Mouse (Mus musculus) mouse trophoblast stem cell (cell line): ENCODE data around the gene Gm42517.

Experiments
- in situ Hi-C, 2 experiments: fragments of 300-500 bp; cut with MseI, MboI; formaldehyde crosslinking; loops; 2 replicates in 1 of 2; 3 replicates in 1 of 2; pipeline ENCODE4 v1.15.1; 2025

Gene Gm42517

DNA sequence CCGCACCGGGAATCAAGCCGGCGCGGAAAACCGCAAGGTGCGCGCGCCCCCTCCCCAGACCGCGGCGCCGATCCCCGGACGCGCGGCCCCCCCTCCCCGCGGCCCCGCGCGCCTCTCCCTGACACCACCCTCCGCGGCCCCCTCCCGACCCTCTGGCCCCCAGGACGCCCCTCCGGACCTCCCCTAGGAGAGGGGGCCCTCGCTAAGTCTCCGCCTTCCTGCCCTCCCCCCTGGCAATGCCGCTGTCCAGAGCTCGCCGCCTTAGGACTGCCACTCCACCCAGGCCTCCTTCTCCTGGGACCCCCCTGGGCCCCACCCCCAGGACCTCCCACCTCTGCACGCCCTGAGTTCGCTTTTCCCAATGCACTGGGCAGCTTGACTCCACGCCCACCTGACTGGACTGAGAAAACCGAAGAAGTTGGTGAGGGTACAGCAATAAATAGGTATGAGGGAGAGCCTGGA, at the start of gene Gm42517:
Gm42517 (minus strand) TSS at position 52 of the 462 bp plus-strand sequence.
- in situ Hi-C loops: no loop called here

DNA sequence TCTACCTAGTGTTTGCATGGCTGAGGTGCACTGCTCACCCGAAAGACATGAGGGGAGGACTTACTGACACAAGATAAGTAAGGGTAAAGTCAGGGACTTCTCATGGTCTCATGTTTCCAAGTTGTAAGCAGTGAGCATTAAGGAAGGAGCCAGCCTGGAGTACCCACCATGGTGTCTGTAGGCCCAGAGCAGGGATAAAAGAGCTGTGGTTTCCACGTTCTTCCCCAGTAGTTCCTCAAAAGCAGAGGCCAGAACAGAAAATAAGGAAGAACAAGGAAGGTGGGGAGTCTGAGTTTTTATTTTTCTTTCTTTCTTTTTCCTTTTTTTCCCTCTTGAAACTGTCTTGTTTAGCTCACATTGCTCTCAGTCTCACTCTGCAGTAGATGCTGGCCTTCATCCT, 47.0 kb upstream of the Gm42517 start:
- in situ Hi-C loops: no loop called here

DNA sequence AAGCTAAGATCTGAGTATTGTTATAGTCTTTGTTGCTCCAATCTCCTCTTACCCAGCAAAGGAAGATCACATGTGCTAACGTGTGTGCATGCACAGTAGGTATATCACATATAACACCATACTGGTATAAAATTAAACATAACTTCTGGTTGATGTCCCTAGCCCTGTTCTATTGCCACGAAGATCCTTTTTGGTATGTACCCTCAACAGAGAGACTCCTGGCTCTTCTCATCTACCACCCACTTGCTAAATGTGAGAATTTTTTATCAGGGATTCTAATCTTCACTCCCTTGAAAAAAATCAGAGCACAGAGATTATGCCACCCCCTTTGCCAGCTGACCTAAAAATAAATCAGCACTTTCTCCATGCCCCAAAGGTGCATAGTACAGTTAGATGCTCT, 39.3 kb upstream of the Gm42517 start:
- in situ Hi-C loops: no loop called here

DNA sequence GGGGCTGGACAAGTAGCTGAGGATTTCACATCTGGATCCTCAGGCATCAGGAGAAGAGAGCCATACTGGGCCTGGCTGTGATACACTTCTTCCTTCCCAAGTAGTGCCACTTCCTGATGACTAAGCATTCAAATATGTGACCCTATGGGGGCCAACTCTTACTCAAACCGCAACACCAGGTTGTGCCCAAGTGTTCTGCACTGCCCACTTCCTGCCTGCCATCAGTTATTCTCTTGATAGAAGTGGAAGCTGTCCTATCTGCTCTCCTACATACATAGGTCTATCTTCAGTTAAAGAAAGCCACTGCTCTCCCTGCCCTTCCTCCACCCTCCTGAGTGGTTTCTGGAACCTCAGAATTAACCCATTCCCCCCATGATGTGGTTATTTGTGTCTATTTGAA, 37.7 kb upstream of the Gm42517 start:
- in situ Hi-C loops: no loop called here

DNA sequence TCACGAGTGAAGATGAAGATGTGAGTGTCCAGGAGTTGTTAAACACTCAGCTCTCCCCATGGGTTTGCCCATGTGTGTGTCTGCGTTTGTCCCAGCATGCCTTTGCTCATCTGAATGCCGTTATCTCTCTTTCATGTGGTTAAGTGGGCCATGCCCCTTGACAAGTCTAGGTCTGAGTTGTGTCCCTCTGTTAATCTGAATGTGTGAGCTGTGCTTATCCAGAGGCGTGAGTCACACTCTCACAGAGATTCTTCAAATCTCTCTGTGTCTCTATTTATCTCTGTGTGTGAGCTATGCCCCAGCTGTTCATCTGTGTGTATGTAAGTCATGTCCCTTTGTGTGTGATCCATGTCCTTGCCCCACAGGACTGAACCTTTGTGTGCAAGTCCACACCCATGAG, 35.7 kb upstream of the Gm42517 start:
- in situ Hi-C loops: no loop called here

DNA sequence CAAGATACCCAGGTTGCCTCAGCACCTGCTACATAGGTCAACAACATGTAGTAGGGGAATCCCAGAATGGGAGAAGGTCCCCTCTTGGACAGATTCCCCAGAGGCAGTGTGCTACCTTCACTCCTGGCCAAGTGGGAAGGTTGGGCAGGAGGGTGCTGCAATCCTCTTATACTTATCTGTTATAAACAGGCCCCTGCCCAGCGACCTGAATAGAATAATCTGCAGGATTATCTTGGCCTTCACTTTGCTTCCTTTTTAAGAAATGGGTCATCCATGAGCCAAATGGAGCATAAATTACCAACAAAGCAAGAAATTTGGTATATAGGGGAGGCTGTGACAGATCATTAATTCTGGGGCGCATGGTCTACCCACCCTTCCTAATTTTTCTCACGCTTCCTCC, 22.0 kb upstream of the Gm42517 start:
- in situ Hi-C loops: no loop called here

DNA sequence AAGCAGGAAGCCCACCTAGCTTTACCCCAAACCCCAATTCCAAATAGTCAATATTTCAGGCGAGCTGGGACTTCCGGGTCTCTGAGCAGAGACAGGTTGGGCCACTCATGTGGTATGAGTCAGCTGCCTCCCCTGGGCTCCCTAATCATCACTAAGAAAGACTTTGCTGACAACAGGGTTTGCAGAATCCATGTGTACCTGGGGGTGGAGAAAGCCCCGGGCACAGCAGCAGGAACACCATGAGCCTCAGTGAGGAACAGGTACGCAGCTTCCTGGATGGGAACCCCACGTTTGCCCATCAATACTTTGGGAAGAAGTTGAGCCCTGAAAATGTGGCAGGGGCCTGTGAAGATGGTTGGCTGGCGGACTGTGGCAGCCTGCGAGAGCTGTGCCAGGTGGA, 20.5 kb upstream of the Gm42517 start, which contains the start of gene Pde6b:
Pde6b (plus strand) TSS at position 191 of the 400 bp plus-strand sequence.
- in situ Hi-C loops: no loop called here

DNA sequence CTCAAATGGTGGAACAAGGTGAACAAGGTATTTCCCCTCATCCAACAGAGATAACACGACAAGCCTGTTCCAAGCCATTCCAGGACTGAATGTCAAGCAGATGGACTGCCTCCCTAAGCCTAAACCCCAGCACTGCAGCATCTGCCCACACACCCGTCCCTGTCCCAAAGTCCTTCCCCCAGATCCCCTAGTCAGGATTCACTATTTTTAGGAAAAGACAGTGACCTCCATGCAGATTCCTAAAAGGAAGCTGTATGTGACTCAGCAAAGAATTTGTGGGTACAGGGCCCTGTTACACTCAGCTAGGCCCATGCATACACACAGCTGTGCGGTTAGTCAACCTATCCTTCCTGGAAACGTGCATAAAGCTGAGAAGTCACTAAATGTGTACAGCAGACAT, 18.7 kb upstream of the Gm42517 start:
- in situ Hi-C loops: no loop called here

DNA sequence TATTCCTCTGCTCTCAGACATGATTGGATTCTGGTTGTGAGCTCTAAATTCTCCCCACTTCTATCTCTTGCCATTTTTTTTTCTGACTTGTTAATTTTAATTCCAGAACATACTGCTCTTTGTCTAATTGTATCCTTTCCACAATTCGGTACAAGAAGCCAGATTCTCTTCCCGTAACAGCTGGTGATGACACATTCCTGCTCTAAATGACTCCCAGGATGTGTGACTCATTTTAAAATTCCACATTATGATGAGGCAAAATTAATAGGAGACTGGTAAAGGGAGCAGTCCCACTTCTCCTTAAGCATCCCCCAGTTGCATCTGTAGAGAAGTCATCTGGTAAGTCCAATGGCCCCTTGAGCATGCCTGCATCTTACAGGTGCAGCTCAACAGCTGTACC, 17.9 kb upstream of the Gm42517 start:
- in situ Hi-C loops: no loop called here

DNA sequence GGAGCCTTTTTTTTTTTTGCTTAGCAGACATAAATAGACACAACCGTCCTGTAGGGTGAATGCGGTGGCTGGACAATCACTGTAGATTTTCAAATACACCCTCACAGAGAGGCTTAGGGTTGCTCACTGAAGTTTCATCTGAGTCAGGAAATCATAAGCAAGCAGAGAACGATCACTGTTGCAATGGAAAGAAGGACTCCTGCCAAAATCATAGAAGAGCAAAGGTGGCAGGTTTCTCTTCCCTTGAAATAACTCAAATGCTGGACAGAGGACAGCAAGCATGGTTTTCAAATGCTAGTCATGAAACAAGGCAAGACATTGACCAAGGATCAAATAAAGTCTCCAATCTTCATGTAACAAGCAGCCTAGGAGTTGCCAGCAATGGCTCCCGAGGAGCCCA, 10.6 kb upstream of the Gm42517 start:
- in situ Hi-C loops: no loop called here

DNA sequence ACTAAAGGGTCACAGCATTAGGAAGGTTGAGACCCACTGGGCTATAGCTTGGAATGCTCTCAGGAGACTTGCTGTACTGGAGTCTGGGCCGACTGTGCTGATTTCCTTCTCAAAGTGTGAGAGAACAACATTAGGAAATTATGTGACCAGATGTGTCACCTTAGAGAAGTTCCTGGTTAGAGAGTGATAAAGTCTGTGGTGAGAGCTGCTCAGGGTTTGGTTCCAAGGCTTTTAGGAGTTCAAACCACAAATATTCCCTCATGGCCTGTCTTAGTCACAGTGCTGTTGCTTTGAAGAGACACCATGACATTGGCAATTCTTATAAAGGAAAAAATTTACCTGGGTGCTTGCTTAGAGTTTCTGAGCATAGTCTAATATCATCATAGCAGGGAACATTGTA, 8.3 kb upstream of the Gm42517 start:
- in situ Hi-C loops: no loop called here

DNA sequence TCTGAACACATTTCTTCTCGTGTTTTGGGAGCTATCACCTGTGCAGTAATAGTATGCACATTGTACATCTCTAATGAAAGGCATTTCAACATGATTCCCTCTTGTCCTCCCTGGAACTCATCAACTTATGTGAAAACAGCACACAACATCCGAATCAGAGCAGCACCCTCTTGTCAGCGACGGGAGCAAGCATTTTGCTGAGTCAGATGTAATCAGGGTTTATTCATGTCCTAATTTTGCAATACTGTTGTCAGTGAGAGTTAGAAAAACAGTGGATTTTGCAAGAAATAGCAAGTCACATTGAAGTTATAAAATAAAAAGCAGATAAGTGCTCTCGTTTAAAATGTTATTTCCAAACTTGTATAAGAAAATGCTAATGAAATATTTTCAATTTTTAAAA, 6.4 kb upstream of the Gm42517 start:
- in situ Hi-C loops: no loop called here

DNA sequence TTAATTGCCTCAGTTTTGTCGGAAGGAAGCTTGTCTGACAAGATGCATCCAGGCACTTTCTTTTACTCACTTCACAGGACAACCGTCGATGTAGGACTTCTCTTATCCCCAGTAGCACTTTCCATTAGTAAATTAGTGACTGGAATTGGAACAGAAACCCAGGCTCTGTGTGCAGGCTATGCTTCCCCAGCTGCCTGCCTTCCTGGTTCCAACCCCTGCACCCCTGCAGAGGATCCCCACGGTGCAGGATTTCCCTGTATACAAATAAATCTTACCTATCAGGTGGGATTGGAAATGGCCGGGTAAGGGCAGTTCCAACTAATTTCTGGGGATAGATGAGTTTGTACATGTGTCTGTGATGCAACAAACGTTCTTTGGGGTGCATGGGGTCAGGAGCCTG, 2.2 kb upstream of the Gm42517 start:
- in situ Hi-C loops: no loop called here

DNA sequence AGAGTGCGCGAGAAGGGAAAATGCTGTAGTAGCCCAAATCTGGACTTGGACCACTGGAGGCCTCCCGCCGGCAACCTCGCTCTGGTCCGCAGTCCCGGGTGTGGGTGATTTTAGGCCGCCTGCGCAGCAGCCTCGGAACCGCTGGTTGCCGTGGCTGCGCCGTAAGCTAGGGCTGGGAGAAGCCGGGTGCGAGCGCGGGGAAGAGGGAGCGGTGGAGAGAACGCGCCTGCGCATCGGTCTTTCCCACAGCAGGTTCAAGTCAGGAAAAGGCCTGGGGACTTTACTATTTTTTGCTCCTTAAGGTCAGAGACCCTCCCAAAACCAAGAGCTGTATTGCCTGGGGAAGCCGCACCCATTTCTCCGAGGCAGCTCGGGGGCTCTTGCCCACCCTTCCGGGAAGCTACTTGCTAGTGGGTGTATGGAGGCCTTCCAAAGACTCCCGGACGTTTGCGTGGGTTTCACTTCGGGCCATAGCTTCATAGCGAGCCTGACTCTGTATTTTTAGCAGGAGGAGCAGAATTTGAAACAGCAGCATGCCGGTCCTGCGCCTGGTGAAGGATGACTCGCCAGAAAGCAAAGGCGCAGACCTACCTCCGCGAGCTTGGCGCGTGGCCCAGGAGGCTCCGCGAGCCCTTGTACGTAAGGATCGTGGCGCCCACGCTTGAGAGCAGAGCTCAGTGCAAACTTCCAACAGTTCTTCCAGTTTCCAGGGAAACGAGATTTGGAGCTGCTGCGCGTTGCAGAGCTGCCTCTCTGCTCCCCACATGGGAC, 1.3 kb upstream of the Gm42517 start:
- in situ Hi-C loops: no loop called here

DNA sequence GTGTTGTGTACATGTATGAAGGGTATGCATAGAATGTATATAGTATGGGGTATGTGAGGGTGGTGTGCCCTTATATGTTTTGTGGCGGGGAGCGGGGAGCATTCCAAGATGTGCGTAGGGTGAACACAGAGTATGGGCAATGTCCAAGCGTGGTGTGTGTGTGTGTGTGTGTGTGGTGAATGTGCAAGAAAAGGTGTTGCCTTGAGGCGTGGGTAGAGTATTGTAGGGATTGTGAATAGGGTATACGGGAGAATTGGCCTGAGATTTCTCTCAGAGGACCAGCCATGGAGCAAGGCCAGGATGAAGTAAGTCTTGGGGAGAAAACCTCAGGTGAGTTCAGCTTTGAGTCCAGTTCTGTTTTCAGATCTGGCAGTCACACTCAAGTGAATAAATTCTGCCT, 724 bp upstream of the Gm42517 start:
- in situ Hi-C loops: no loop called here

DNA sequence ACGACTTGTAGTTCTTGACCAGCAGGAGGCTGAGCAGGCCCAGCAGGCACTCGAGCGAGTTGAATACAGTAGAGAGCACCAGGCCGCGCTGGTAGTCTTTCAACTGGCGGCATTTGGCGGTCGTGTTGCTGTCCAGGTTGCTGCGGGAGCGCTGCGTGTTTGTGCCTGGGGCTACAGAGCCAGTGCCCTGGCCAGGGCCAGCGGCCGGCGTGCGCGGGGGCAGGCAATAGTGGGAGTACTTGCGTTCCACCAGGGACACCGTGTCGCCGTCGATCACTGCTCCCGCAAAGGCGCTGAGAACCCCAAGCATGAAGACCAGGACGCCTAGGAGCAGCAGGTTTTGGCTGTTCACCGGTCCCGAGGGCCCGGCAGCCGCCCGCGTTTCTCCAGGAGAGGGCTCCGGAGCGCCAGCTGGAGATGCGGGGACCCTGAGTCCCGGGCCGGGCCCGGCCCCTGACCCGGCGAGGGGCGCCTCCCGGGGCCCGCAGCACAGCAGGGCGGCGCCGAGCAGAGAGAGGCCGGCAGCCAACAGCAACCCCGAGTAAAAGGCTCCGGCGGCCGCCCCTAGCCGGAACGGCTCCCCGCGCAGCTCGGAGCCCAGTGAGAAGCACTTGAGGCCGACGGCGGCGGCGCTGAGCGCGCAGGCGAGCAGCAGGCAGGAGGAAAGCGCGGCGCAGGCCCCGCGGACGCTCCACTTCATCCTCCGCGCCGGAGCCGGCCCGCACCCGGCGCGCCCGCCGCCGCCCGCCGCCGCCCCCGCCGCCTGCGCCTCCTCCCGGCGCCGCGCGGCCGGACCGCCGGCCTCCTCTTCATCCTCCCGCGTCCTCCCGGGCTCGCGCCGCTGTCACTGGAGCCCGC, 509 bp downstream of the Gm42517 start:
- in situ Hi-C loops: no loop called here

DNA sequence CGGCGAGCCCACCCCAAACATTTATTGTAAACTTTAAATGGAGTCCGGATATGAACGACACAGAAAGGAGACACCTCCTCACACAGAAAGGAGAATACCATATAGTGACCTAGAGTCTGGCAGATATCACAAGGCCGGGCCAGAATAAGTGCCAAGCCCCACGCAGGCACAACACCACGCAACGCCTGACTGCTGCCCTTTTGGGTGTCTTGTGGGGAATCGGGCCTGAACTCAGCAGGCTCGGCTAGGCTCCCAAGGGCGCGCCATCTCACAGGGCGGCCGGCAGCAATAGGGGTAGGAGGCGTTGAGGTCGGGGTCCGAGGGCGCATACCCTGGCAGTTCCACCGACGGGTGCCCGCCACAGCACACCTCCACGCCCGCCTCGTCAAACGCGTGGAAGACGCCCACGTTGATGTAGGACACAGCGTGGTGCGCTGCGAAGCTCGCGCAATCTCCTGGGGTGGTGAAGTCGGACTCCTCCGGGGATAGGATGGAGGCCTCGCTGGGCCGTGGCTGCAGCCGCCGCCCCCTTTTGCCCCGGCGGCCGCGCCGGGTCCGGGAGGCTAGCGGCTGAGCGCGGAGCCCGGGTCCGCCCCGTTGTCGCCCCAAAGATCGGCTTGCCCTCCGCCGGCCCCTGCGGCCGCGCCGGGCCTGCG, 1.3 kb downstream of the Gm42517 start:
- in situ Hi-C loops: no loop called here

DNA sequence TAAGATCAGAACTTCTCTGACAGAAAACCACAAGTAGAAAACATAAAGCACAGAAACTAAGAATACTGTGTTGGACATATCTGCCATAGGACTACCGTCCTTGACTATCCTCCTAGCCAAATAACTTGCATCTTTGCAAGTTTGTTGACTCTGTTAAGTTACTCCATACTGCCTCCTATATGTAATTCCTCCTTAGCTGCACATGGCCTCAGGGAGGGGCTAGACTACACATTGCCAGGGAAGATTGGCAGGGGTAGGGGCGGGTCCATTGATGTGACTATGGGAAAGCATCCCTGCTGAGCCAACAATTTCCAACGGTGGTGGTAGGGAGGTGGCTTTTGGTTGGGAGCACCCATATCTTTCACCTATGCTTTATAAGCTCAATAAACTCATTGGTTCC, 5.4 kb downstream of the Gm42517 start:
- in situ Hi-C loops: no loop called here

DNA sequence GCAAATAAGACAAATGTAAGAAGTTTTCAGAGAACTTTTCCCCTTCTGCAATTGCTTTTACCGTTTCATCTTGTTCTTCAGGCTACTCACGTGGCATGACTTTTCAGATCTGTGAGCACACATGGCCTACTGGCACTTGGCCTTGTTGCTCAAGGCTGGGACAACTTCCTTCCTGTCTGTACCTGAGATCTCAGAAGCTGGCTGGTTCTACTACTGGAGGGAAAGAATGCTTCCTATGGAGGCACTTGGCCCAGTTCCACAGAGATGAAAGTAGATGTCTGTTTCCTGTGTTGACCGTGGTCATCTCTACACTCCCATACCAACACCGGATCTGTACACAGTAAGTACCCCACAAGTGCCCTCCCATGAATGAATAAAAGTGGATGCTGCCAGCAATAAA, 7.5 kb downstream of the Gm42517 start:
- in situ Hi-C loops: no loop called here

DNA sequence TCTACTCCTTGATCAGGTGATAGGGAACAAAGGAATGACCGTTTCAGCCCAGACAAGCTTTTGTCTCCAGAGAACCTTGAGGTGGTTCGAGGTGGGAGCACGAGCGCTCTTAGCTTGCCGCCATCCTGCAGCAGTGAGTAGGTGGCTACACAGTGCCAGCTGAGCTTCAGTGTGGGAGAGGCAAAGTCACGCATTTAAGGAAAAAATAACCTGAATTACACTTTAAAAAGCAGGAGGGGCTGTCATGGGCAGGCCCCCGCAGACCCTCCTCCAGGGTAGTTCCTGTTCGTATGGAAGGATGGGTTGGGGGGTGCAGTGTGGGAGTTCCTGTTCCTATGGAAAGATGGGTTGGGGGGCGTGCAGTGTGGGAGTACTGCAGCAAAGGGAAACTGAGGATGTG, 8.2 kb downstream of the Gm42517 start:
- in situ Hi-C loops: no loop called here

DNA sequence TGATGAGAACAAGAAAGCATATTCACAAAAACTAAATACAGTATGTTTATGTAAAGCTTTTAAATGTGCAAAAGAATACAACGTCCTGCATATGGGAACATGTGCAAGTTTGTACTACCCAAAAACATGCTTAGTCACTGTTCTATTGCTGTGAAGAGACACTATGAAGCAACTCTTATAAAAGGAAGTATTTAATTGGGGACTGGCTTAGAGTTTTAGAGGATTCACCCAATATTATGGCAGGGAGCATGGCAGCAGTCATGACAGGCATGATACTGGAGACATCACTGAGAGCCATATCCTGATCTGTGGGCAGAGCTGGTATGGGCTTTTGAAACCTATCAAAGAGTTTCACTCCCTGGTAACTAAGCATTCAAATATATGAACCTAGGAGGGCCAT, 9.9 kb downstream of the Gm42517 start:
- in situ Hi-C loops: no loop called here

DNA sequence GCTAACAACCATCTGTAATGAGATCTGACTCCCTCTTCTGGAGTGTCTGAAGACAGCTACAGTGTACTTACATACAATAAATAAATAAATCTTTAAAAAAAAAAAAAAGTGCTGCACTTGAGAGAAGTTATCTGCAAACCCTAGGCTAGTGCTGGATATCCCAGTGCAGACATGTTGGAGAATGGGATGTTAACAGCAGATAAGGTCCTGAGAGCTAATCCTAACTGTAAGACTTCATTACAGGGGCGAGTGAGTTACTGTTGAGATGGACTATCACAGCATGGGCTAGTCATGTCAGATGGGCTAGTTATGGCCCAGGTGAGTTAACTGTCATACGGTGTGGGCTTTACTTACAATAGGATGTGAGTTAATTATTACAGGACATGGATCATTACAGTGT, 13.7 kb downstream of the Gm42517 start:
- in situ Hi-C loops: no loop called here
